Mouse (Mus musculus): Measurements from ENCODE around the gene Olfr229.
"Not testable (repeated sequence)": the region's sequence is repeated elsewhere in the genome, so short reads cannot be mapped to it uniquely, and the experiment has no call there.

Gene Olfr229

GRCm38 (mm10) chr9:39907036-39907435 is at the start of gene Olfr229:
TSS of gene Olfr229 (plus strand) at chr9:39907336.
- Histone ChIP-seq H3K27me3 (ENCODE audit: control insufficient read depth, insufficient read depth, low read length, poor library complexity, severe bottlenecking) (no peaks in the 10 kb centered on the region; the same call in 1 of the 2 replicates), H3K36me3 (ENCODE audit: control insufficient read depth, insufficient read depth, low read length, poor library complexity, severe bottlenecking) (no peaks in the 10 kb centered on the region)
- no peak for DNase-seq (ENCODE audit: low read depth, low spot score)

GRCm38 (mm10) chr9:39866122-39866521 is 41.0 kb upstream of the Olfr229 start, which contains the start of gene Olfr972:
TSS of gene Olfr972 (plus strand) at chr9:39866422.
- Histone ChIP-seq H3K27me3 (ENCODE audit: control insufficient read depth, insufficient read depth, low read length, poor library complexity, severe bottlenecking) (no peaks in the 10 kb centered on the region), H3K36me3 (ENCODE audit: control insufficient read depth, insufficient read depth, low read length, poor library complexity, severe bottlenecking) (no peaks in the 10 kb centered on the region)
- no peak for DNase-seq (ENCODE audit: low read depth, low spot score)

- not testable (repeated sequence) for H3K27me3 ChIP-seq (ENCODE audit: control insufficient read depth, insufficient read depth, low read length, poor library complexity, severe bottlenecking); H3K36me3 ChIP-seq (ENCODE audit: control insufficient read depth, insufficient read depth, low read length, poor library complexity, severe bottlenecking); DNase-seq (ENCODE audit: low read depth, low spot score)
Measured at GRCm38 (mm10) chr9:39871986-39872385, 35.1 kb upstream of the Olfr229 start.

GRCm38 (mm10) chr9:39877541-39878396 is 29.4 kb upstream of the Olfr229 start:
- DNase-seq (ENCODE audit: low read depth, low spot score); H3K27me3 ChIP-seq (ENCODE audit: control insufficient read depth, insufficient read depth, low read length, poor library complexity, severe bottlenecking); H3K36me3 ChIP-seq (ENCODE audit: control insufficient read depth, insufficient read depth, low read length, poor library complexity, severe bottlenecking): not testable (repeated sequence)

- DNase-seq (ENCODE audit: low read depth, low spot score): no peak
- H3K27me3 ChIP-seq (ENCODE audit: control insufficient read depth, insufficient read depth, low read length, poor library complexity, severe bottlenecking): no peaks in the 10 kb centered on the region; the same call in 1 of the 2 replicates
- no peaks in the 10 kb centered on the region for H3K36me3 ChIP-seq (ENCODE audit: control insufficient read depth, insufficient read depth, low read length, poor library complexity, severe bottlenecking)
Measured at GRCm38 (mm10) chr9:39905106-39905505, 2.0 kb upstream of the Olfr229 start.

- Histone ChIP-seq H3K27me3 (ENCODE audit: control insufficient read depth, insufficient read depth, low read length, poor library complexity, severe bottlenecking) (no peaks in the 10 kb centered on the region; the same call in 1 of the 2 replicates), H3K36me3 (ENCODE audit: control insufficient read depth, insufficient read depth, low read length, poor library complexity, severe bottlenecking) (no peaks in the 10 kb centered on the region)
- no peak for DNase-seq (ENCODE audit: low read depth, low spot score)
Measured at GRCm38 (mm10) chr9:39909939-39910338, 2.8 kb downstream of the Olfr229 start.

GRCm38 (mm10) chr9:39927975-39928836 is 21.1 kb downstream of the Olfr229 start:
- DNase-seq (ENCODE audit: low read depth, low spot score); H3K27me3 ChIP-seq (ENCODE audit: control insufficient read depth, insufficient read depth, low read length, poor library complexity, severe bottlenecking); H3K36me3 ChIP-seq (ENCODE audit: control insufficient read depth, insufficient read depth, low read length, poor library complexity, severe bottlenecking): not testable (repeated sequence)

GRCm38 (mm10) chr9:39928837-39929236 is 21.7 kb downstream of the Olfr229 start:
- H3K36me3 ChIP-seq (ENCODE audit: control insufficient read depth, insufficient read depth, low read length, poor library complexity, severe bottlenecking); H3K27me3 ChIP-seq (ENCODE audit: control insufficient read depth, insufficient read depth, low read length, poor library complexity, severe bottlenecking); DNase-seq (ENCODE audit: low read depth, low spot score): not testable (repeated sequence)

- no peaks in the 10 kb centered on the region for H3K36me3 ChIP-seq (ENCODE audit: control insufficient read depth, insufficient read depth, low read length, poor library complexity, severe bottlenecking)
- H3K27me3 ChIP-seq (ENCODE audit: control insufficient read depth, insufficient read depth, low read length, poor library complexity, severe bottlenecking): no peaks in the 10 kb centered on the region
- no peak for DNase-seq (ENCODE audit: low read depth, low spot score)
Measured at GRCm38 (mm10) chr9:39937201-39937600, 30.1 kb downstream of the Olfr229 start, which contains the start of gene Olfr974. TSS of gene Olfr974 (plus strand) at chr9:39937501.

- DNase-seq (ENCODE audit: low read depth, low spot score): no peak
- H3K36me3 ChIP-seq (ENCODE audit: control insufficient read depth, insufficient read depth, low read length, poor library complexity, severe bottlenecking): no peaks in the 10 kb centered on the region
- H3K27me3 ChIP-seq (ENCODE audit: control insufficient read depth, insufficient read depth, low read length, poor library complexity, severe bottlenecking): no peaks in the 10 kb centered on the region
Measured at GRCm38 (mm10) chr9:39951946-39952345, 44.8 kb downstream of the Olfr229 start, which contains the start of gene Olfr975. TSS of gene Olfr975 (minus strand) at chr9:39952046.

GRCm38 (mm10) chr9:39961033-39961432 is 53.9 kb downstream of the Olfr229 start, which contains the start of gene Olfr976:
TSS of gene Olfr976 (minus strand) at chr9:39961133.
- not testable (repeated sequence) for H3K36me3 ChIP-seq (ENCODE audit: control insufficient read depth, insufficient read depth, low read length, poor library complexity, severe bottlenecking); DNase-seq (ENCODE audit: low read depth, low spot score); H3K27me3 ChIP-seq (ENCODE audit: control insufficient read depth, insufficient read depth, low read length, poor library complexity, severe bottlenecking)

Measured in splenic B cell, adult 2 months (primary cell).